Mouse (Mus musculus) cerebral cortex, adult 2 months (tissue): ENCODE data around the gene Larp1b.

Experiments used
- WGBS: fragments of 180-500 bp; shearing (Covaris S2); methylation state at CpG from one replicate; pipeline ENCODE4 v1.1.7; 2018; 5-methylcytosine and 5-hydroxymethylcytosine counted together

Gene Larp1b

DNA sequence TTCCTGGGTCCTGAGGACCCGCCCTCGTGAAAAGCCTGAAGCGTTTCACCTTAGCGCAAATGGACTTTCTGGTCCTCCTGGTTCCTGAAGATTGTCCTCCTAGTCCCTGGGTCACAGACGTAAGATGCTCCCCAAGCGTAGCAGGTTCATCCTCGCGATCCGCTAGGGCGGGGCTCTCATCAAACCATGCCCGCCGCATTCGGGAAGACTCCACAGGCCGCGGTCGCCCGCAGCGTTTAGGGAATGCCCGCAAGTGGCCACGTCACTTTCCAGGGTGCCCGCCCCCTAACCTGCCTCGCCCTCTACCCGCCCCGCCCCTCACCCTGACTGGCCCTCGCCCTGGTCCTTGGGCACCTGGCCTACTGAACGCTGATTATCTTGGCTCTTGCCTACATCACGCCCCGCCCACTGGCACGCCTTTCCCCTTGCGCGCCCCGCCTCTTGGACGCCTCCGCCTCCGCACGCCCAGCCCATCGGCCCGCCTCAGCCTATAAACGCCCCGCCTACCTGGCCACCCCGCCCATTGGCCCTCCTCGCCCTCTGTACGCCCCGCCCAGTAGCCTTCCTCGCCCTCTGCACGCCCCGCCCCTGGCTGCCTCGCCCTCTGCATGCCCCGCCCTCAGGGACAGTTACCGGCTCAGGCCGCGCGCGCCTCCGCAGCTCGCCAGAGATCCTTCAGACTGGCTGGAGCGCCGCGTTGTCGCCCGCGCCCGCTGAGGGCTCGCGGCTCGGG is at the start of gene Larp1b:
Gene Larp1b (plus strand): TSS at position 659 of the 733 bp plus-strand sequence.
- WGBS = under 1% methylated on average over 66 of the region's 66 CpGs

DNA sequence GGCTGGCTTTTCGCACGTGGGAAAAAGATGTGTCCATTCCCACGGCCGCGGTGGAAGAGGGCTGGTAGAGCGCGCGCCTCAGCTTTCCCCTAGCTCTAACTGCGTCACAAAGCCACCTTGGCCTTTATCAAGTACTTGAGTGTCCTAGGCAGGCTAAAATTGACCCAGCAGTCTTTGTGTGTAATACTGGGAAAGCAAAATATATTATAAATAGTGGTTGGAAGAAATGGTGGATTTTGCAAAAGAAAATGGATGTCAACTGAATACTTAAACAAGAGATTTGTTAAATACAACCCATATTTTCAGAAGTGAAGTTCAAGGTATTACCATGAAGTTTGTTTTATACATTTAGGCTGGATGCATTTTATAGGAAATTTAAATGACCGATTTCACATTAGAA is 47.2 kb upstream of the Larp1b start, which contains the start of gene 1700034I23Rik:
Gene 1700034I23Rik (minus strand): TSS at position 101 of the 400 bp plus-strand sequence.
- WGBS = 98% methylated on average over 8 of the region's 10 CpGs

DNA sequence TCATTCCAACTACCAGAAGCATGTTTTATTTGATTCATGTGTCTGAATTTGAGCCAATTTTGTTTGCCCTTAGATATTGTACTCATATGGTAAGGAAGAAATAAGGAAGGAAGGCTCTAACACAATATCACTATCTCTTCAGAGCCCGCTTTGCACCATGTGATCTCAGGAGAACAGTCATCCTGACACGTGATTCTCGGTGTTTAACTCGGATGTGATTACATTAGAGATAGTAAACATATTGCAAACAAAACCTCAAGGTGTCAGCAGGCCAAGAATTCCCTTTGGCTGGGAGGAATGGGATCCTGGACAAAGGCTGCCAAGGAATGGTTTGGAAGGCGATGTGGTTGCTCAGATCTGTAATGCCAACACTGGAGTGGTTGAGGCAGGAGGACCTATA is 11.4 kb upstream of the Larp1b start:
- 87% methylated on average over 5 of the region's 5 CpGs for WGBS

DNA sequence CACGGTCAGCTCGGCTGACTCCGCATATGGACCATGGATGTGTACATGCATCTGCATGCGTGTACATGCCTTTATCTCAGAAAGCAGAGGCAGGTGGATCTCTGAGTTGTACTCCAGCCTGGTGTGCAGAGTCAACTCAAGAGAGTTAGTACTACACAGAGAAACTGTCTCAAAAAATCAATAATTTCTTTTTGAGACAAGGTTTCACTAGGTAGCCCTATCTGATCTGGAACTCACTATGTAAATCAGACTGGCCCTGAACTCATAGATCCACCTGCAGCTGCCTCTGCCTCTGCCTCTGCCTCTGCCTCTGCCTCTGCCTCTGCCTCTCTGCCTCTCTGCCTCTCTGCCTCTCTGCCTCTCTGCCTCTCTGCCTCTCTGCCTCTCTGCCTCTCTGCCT is 11.0 kb upstream of the Larp1b start:
- WGBS = 98% methylated on average over 4 of the region's 4 CpGs

DNA sequence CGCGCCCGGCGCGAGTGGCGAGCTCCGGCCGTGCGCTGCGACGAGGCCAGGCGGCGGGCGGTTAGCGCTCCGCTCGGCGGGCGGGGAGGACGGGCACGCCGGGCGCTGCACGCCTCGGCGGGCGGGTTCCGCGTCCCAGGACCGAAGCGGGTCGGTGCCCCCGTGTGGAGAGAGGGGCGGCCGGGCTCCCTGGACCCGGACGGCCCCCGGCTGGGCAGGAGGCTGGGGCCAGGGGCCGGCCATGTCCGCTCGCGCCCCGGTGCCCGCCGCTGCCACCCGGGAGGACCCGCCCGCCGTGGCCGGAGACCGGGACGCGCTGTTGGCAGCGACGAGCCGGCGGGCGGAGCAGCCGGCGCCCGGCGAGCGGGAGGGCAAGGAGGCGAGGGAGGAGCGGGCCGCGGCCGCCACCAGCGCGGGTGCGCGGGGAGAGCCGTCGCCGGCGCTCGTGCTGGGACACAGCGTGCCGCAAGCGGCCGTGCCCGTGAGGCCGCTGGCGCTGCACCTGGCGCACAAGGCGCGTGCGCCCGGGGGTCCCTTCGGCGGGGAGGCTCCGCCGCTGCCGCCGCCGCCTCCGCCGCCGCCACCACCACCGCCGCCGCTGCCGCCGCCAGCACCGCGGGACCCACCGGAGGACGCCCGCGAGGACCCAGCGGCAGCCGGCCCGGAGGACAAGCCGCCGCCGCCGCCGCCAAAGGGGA is 424 bp downstream of the Larp1b start:
- WGBS = 1% methylated on average over 93 of the region's 118 CpGs

DNA sequence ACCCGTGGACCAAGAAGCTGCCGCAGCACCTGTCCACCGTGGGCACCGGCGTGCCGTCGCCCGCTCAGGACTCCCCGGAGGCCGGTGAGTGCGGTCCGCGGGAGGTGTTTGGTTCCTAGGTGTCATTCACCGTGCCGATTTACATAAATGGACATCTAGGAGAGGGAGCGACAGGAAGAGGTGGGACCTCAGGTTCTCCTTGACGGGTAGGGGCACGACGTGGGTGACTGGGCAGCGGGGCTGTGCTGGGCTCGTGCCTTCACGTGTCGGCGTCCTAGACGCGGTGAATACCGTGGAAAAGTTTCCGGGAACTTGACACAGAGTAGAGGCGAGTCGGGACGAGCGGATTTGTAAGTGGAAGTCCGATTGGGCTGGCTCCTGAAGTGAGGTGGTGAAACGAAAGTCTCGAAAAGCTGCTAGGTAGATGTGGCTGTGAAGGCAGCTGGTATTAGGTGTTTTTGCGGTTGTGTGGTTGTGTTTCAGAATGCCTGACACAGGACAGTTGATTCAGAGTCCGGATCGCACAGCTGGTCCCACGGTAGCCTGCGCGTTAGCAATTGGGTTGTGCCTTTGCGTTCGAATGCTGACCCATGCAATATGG is 1.1 kb downstream of the Larp1b start:
- WGBS = under 1% methylated on average over 43 of the region's 43 CpGs

DNA sequence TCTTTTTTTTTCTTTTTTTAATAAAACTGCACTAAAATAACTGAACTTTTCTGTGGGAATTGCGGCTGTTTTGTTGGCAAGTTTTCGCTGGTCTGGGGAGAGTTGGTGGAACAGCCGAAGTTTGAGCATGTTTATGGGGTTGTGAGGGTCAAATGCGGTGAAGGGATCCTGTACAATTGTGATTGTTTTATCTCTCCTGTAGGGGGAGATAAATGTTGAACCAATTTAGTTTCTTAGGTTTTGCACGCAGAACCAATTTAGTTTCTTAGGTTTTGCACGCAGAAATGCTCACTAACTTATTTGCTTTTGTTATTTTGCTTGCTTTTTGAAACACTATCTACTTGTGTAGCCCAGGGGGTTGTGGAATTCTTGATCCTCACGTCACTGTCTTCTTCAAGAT is 1.7 kb downstream of the Larp1b start:
- 6% methylated on average over 7 of the region's 7 CpGs for WGBS

- 78% methylated on average over 1 of the region's 1 CpGs for WGBS
Observed at GRCm38 (mm10) chr3:40954792-40955191, 5.2 kb downstream of the Larp1b start.

- WGBS = 51% methylated on average over 5 of the region's 5 CpGs
Observed at GRCm38 (mm10) chr3:40987539-40987938, 37.9 kb downstream of the Larp1b start.

GRCm38 (mm10) chr3:40988722-40989121 is 39.1 kb downstream of the Larp1b start:
- whole genome bisulfite sequencing = 76% methylated on average over 2 of the region's 2 CpGs

DNA sequence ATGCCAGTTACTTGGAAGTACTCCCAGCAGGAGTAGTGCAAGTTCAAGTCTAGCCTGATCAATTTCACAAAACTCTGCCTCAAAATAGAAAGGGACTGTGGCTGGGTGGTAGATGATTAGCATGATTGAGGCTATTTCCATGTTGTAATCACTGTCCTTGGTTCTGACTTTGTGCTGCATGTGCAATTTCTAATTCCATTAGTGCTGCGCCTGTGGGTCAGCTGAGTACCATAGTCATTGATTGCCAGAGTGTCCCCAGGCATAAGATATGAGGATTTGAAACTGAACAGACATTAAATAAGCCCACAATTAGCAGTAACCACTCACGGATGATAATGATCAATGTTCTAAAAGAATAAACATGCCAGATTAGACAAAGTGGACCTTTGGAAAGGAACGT is 41.9 kb downstream of the Larp1b start:
- 78% methylated on average over 3 of the region's 3 CpGs for WGBS

- WGBS = 71% methylated on average over 1 of the region's 1 CpGs
Observed at GRCm38 (mm10) chr3:40995161-40995560, 45.5 kb downstream of the Larp1b start.

DNA sequence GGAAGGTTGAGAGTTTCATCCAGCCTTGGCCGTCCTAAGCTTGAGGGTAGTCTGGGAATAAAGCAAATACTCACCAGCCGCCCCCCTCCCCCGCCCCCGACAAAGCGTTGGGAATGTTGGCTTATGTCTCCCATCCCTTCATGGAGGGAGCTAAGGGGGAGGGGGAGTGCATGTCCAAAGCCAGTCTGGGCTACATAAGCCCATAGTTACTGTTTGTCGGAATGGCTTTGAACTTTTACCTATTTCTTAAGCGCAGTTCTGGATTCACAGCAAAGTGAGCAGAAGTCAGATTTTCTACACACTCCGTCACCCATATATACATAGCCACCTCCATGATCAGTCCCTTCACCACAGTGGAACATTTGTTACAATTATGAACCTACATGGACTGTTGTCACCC is 59.7 kb downstream of the Larp1b start:
- 83% methylated on average over 8 of the region's 8 CpGs for WGBS

DNA sequence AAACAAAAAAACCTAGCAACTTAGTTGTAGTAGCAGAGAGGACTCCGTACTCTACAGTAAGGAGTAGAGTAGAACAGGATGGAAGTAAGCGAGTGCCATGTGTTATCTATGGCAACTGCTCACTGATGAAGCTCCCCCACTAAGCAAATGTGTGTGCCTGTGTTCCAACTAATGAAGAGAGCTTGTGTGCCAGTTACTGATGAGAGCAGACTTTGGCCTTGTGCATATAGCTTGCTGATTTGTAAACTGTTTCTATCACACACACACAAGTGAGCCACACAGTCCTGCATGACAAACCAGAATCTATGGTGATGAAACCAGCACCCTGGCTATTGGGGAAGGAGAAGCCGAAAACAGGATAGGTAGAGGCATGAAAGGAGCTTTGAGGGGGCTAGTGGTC is 60.4 kb downstream of the Larp1b start:
- 86% methylated on average over 3 of the region's 3 CpGs for WGBS

DNA sequence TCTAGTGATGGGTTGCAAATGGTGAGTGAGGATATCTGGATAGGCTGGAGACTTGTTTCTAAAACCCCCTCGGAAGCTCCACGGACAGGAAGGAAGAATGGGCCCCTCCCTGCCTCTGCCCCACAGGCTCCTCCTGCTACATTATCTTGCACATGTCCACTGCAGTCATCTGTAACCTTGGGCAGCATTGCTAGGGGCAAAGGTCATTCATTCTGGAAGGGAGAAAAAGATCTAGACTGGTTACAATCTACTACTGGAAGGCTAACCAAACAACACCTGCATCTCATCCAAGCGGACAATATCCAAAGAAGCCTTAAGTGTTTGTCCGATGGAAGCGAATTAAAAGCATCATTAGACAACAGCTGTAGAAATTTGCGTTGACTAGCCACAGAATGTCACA is 61.1 kb downstream of the Larp1b start:
- 90% methylated on average over 6 of the region's 6 CpGs for WGBS

DNA sequence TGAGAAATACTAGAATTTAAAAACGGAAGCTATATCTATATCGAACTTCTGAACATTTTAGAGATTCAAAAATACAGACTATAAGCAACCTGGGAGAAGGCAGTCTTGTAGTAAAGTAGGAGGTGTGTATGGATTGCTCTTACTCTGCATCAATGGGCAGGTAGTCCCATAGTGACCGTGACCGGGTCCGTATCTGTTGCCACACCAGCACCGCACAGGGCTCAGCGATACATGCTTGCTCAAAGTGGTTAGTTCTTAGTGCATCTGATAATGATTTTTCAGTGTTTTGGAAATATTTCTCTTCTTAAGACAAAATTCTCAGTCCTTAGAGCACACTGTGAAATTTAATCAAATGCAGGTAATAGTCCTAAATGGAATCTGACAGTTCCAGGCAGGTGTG is 62.8 kb downstream of the Larp1b start:
- 96% methylated on average over 7 of the region's 7 CpGs for WGBS

DNA sequence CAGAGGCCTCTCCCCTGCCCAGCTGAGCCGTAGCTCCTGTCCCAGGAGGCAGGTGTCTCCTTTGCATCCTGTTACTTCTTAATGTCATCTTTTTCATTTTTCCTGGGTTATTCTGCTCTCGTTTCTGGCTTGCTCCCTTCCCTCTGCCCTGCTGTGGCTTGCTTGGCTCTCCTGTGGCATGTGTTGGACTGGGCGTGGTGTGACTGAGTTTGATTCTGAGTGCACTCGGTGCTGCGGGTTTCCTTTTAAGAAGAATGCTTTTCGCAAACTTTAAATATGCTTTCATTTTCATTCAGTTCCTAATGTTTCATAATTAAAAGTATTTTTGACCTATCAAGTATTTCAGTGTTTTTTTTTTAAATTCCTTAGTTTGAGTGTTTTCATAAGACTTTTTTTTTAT is 65.3 kb downstream of the Larp1b start:
- WGBS = 78% methylated on average over 6 of the region's 6 CpGs

GRCm38 (mm10) chr3:41018022-41018608 is 68.5 kb downstream of the Larp1b start:
- WGBS = 72% methylated on average over 3 of the region's 3 CpGs

DNA sequence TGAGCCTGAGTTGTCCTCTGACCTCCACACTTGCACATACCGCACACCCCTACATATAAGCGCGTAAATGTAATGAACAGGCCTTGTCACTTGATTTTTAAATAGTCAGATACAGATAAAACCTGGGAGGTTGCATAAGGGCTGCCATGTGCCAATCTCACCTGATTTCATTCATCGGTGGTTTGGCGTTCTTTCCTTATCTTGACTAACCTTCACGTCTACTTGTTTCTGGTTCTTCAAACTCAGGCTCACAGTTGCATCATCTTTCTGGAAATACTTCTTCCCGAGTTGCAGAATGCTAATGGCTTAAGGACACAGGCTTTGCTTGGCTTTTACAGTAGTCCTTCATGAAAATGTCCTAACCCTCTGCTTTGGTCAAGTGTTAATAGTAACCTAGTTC is 71.1 kb downstream of the Larp1b start:
- 94% methylated on average over 7 of the region's 7 CpGs for WGBS

DNA sequence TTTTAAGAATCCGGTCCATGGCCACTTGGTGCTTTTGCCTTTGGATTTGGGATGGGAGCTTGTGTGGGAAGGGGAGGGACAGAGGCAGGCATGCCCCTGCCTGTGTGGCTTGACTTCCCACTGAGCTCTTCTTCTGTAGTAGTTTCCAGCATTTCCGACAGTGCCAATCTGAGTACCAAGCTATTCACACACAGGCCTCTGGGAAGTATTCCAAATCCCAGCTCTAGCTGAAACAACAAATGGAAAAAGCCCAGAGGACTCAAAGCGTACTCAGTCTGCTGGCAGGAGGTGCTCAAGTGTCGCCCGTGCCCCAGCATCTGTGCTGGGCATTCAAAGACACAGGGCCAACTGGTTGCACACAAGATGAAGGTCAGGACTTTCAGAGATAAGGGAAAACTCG is 72.4 kb downstream of the Larp1b start:
- WGBS = 22% methylated on average over 6 of the region's 6 CpGs

DNA sequence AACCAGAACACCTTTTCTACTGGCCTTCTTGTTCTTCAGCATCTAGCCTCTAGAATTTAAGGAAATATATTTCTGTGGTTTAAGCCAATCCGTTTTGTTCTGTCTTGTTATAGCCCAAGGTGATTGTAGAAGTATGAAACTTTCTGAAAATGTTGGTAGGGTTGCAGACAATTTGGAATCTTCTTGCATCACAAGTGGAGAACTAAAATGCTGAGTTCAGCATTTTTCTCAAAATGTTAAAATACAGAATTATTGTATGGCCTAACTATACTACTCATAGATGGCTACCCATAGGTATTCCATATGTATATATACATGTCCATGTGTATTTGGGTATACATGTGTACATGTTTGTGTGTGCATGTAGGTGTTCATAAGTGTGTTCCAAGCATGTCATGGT is 81.1 kb downstream of the Larp1b start:
- WGBS = 98% methylated on average over 1 of the region's 1 CpGs
